In the genomic region with DNA sequence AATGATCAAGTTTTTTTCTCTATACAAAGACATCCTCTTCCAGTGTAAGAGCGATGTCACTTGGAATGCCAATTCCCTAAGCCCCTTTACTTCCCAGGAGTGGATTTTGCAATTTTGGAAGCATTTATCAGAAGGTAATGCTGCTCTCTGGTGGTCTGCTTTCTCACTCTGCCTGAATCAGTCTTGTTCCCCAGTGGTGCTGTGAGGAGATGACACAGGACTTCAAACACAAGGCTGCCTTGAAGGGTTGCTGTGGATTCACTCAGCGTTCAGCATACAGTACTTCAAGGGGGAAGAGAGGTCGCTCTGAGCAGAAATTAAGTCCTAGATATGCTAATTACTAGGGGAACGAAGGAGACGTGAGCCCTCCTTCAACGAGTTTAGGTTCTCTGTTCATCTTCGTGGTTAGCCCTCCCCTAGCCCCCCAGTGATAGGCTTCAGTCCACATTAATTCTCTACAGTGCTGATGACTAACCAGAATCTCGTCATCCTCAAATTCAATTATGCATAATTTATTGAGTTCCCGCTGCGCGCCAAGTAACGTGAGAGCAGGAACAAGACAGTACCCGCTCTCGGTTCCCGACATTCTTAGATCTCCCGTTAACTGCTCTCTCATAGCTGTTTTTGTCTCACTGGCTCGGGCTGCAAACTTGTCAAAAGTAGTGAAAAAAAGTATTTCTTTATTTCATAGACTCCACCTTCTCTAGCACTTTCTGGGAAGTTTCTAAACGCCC, we compare ENCODE assay signal across 10 mouse cellular contexts. TPM values are rescaled to one million over a fixed set of nuclear protein-coding genes. Genes with fewer than 3 reads are reported as not detected.
DNase-seq lines count a peak whose midpoint lies in the region; ATAC-seq and TF ChIP-seq lines count a peak whose summit lies in the region.
"Had no signal": no experiment of that assay in that cellular context is flagged by ENCODE, and none has a peak within 500 bp of the region (broad histone marks: within the 10 kb centered on the region; RNA-seq: fewer than 3 reads in every experiment).

No protein-coding gene starts in this region.

- H3K4me1 ChIP-seq in thymus, adult 2 months (replicated peaks; ENCODE audit: control insufficient read depth, insufficient read depth, low read length) = peaks cover 5% of the 10 kb centered on the region; the same call in 1 of the 2 replicates
- H3K4me1 ChIP-seq in forebrain, embryonic 13.5 days = no peaks in the 10 kb centered on the region; the same call in 1 of the 2 replicates
- H3K4me1 ChIP-seq in limb, embryonic 10.5 days = peaks cover 5% of the 10 kb centered on the region; the same call in 1 of the 2 replicates

- TF ChIP-seq POLR2A in thymus, adult 2 months (IDR thresholded peaks at IDR 0.05; ENCODE audit: control insufficient read depth, extremely low read depth, insufficient read depth, low read length, poor library complexity) = no peak

- 8% methylated on average over 18 of the region's 18 CpGs for WGBS in thymus, adult 2 months
- 3% methylated on average over 18 of the region's 18 CpGs for WGBS in forebrain, embryonic 13.5 days
- 6% methylated on average over 18 of the region's 18 CpGs for WGBS in limb, embryonic 10.5 days

- H3K27me3 ChIP-seq in thymus, adult 2 months (ENCODE audit: control insufficient read depth, insufficient read depth, low read length) = no peaks in the 10 kb centered on the region; the same call in 1 of the 2 replicates
- no peaks in the 10 kb centered on the region for H3K27me3 ChIP-seq in forebrain, embryonic 13.5 days
- H3K27me3 ChIP-seq in limb, embryonic 10.5 days (ENCODE audit: low read depth, poor library complexity, severe bottlenecking) = peaks cover 7% of the 10 kb centered on the region; the same call in 1 of the 2 replicates

- no peak overlapping the region for H3K27ac ChIP-seq in gastrocnemius, adult 2 months
- H3K27ac ChIP-seq in thymus, adult 2 months (ENCODE audit: control insufficient read depth, insufficient read depth, low read length) = no peak overlapping the region
- H3K27ac ChIP-seq in forebrain, embryonic 13.5 days = no peak overlapping the region
- H3K27ac ChIP-seq in limb, embryonic 10.5 days = no peak overlapping the region

- H3K36me3 ChIP-seq in thymus, adult 2 months (ENCODE audit: control insufficient read depth, insufficient read depth, low read length) = no peaks in the 10 kb centered on the region
- H3K36me3 ChIP-seq in forebrain, embryonic 13.5 days (ENCODE audit: poor library complexity, severe bottlenecking) = no peaks in the 10 kb centered on the region
- H3K36me3 ChIP-seq in limb, embryonic 10.5 days = no peaks in the 10 kb centered on the region

- peak; percentile 71 for ATAC-seq in forebrain, embryonic 13.5 days

- peak overlapping the region; percentile 63 for H3K4me3 ChIP-seq in gastrocnemius, adult 2 months
- peak overlapping the region; percentile 24; the same call in 1 of the 2 replicates for H3K4me3 ChIP-seq in thymus, adult 2 months (ENCODE audit: control insufficient read depth, insufficient read depth, low read length)
- H3K4me3 ChIP-seq in forebrain, embryonic 13.5 days = peak overlapping the region; percentile 44
- H3K4me3 ChIP-seq in limb, embryonic 10.5 days = peak overlapping the region; percentile 54

- no peaks in the 10 kb centered on the region for H3K9me3 ChIP-seq in forebrain, embryonic 13.5 days (replicated peaks)
- no peaks in the 10 kb centered on the region for H3K9me3 ChIP-seq in limb, embryonic 10.5 days (replicated peaks)

- no peak for DNase-seq in gastrocnemius, adult 2 months
- no peak for DNase-seq in gastrocnemius, postnatal 25 days
- DNase-seq in thymus, adult 2 months = no peak
- DNase-seq in thymus, postnatal 4 days = no peak
- peak; percentile 36 for DNase-seq in limb, embryonic 10.5 days (ENCODE audit: low spot score)
- peak; percentile 30 for DNase-seq in neural tube, embryonic 10.5 days (ENCODE audit: extremely low spot score, low spot score)
- no peak for DNase-seq in urinary bladder, adult 2 months (ENCODE audit: low spot score)

- intact Hi-C loops in gastrocnemius, adult 2 months (cut with DNase I) = loop anchor here (10.0 kb wide), 1 partner anchor 68 kb away; no protein-coding TSS in a partner anchor

- no peak for TF ChIP-seq CTCF in gastrocnemius, adult 2 months (IDR thresholded peaks at IDR 0.05)
- TF ChIP-seq CTCF in thymus, adult 2 months (IDR thresholded peaks at IDR 0.05; ENCODE audit: borderline replicate concordance, control insufficient read depth, extremely low read depth, insufficient read depth, low read length, poor library complexity) = no peak

- peak overlapping the region; percentile 41; the same call in 1 of the 2 replicates for H3K9ac ChIP-seq in forebrain, embryonic 13.5 days

- H3K4me2 ChIP-seq in forebrain, embryonic 13.5 days = peak overlapping the region; percentile 72

RNA-seq across cellular contexts. Expression of gene Wdr63, which starts 0.6 kb away (rescaled TPM):
- total RNA-seq in gastrocnemius, adult 2 months (2021) = not detected
- total RNA-seq in gastrocnemius, postnatal 25 days (2021) = not detected
- 0.03 TPM in 1 of 2 replicates, not detected in the other for polyA plus RNA-seq in thymus, adult 2 months (2012; rRNA removed)
- polyA plus RNA-seq in forebrain, embryonic 13.5 days (2015; fragmentation: Nextera tagmentation; extraction: Ambion mirVana) = 0.81 and 0.89 TPM in 2 replicates
- not detected in 2 replicates for polyA plus RNA-seq in limb, embryonic 10.5 days (2016; fragmentation: Nextera tagmentation; extraction: Ambion mirVana)
- 0.15 and 0.25 TPM in 2 replicates for polyA plus RNA-seq in urinary bladder, adult 2 months (2012; rRNA removed)
- total RNA-seq: MEL had no signal

RNA-seq across cellular contexts. Expression of gene Mcoln3, which starts 10.0 kb away (rescaled TPM):
- not detected for total RNA-seq in gastrocnemius, adult 2 months (2021)
- not detected for total RNA-seq in gastrocnemius, postnatal 25 days (2021)
- polyA plus RNA-seq in thymus, adult 2 months (2012; rRNA removed) = 5.9 and 6.1 TPM in 2 replicates
- polyA plus RNA-seq in forebrain, embryonic 13.5 days (2015; fragmentation: Nextera tagmentation; extraction: Ambion mirVana) = 0.59 and 0.74 TPM in 2 replicates
- polyA plus RNA-seq in limb, embryonic 10.5 days (2016; fragmentation: Nextera tagmentation; extraction: Ambion mirVana) = 5.9 and 6.8 TPM in 2 replicates
- polyA plus RNA-seq in urinary bladder, adult 2 months (2012; rRNA removed) = 0.01 and 0.12 TPM in 2 replicates
- total RNA-seq: left cerebral cortex, postnatal 36 days; MEL had no signal

RNA-seq across cellular contexts. Expression of gene Mcoln2, which starts 42.4 kb away (rescaled TPM):
- total RNA-seq in gastrocnemius, adult 2 months (2021) = under 1 TPM in 1 of 2 experiments, not detected in 1; 0.74 TPM
- total RNA-seq in gastrocnemius, postnatal 25 days (2021) = under 1 TPM; 0.33 to 0.35 TPM
- polyA plus RNA-seq in thymus, adult 2 months (2012; rRNA removed) = 3.3 and 3.5 TPM in 2 replicates
- polyA plus RNA-seq in forebrain, embryonic 13.5 days (2015; fragmentation: Nextera tagmentation; extraction: Ambion mirVana) = 0.28 and 0.57 TPM in 2 replicates
- 0.45 and 0.46 TPM in 2 replicates for polyA plus RNA-seq in limb, embryonic 10.5 days (2016; fragmentation: Nextera tagmentation; extraction: Ambion mirVana)
- polyA plus RNA-seq in urinary bladder, adult 2 months (2012; rRNA removed) = 1.3 TPM in 2 replicates
- total RNA-seq: left cerebral cortex, postnatal 36 days had no signal

Comparison
In these comparisons a context has a peak if more than half of its experiments do, and no peak if none do; other contexts are left out.
1. DNase-seq: peak in limb, embryonic 10.5 days (single experiment) and neural tube, embryonic 10.5 days (single experiment); none in gastrocnemius, adult 2 months (single experiment), gastrocnemius, postnatal 25 days (single experiment), thymus, adult 2 months (single experiment), thymus, postnatal 4 days (single experiment) and urinary bladder, adult 2 months (single experiment).
2. Peak in every context shown above with its lines, with median percentiles within 50 percentile points of each other: H3K4me3 ChIP-seq.